Mouse (Mus musculus) liver, embryonic 13.5 days (tissue): ENCODE data around the gene 4930451I11Rik. TPM values are rescaled to one million over a fixed set of nuclear protein-coding genes. Genes with fewer than 3 reads are reported as not detected.

Experiments used
- ATAC-seq: fragments of 200-750 bp; cut with Nextera tagmentation; 2 replicates; pipeline ENCODE4 v1.8.0; 2017; ENCODE audit warnings: low read depth, mild to moderate bottlenecking, moderate number of reproducible peaks, moderate library complexity
- DNase-seq: peaks from one replicate; pipeline ENCODE4 v3.0.0; 2022
- H3K27ac ChIP-seq: fragments of 300-500 bp; sonication (generic); 2 replicates; pipeline ENCODE4 v1.5.1; 2015; ENCODE audit warnings: moderate library complexity, mild to moderate bottlenecking, inconsistent platforms
- H3K27me3 ChIP-seq: fragments of 300-500 bp; sonication (generic); 2 replicates; pipeline ENCODE4 v1.6.1; 2015; ENCODE audit warnings: mild to moderate bottlenecking, inconsistent platforms
- H3K36me3 ChIP-seq: fragments of 300-500 bp; sonication (generic); 2 replicates; pipeline ENCODE4 v1.6.1; 2015; ENCODE audit warnings: mild to moderate bottlenecking, inconsistent platforms
- H3K4me1 ChIP-seq: fragments of 300-500 bp; sonication (generic); replicated peaks from 2 replicates; pipeline ENCODE4 v1.6.1; 2015; ENCODE audit warnings: inconsistent platforms
- H3K4me2 ChIP-seq: fragments of 300-500 bp; sonication (generic); 2 replicates; pipeline ENCODE4 v1.6.1; 2015; ENCODE audit warnings: inconsistent platforms, mild to moderate bottlenecking, moderate library complexity
- H3K4me3 ChIP-seq: fragments of 300-500 bp; sonication (generic); replicated peaks from 2 replicates; pipeline ENCODE4 v1.5.1; 2015; ENCODE audit warnings: mild to moderate bottlenecking, inconsistent platforms
- H3K9ac ChIP-seq: fragments of 300-500 bp; sonication (generic); 2 replicates; pipeline ENCODE4 v1.6.1; 2015; ENCODE audit warnings: mild to moderate bottlenecking, inconsistent platforms
- H3K9me3 ChIP-seq: fragments of 300-500 bp; sonication (generic); replicated peaks from 2 replicates; pipeline ENCODE4 v1.6.1; 2016; ENCODE audit warnings: inconsistent platforms
- WGBS: fragments of 180-500 bp; shearing (Covaris S2); methylation state at CpG from one replicate; pipeline ENCODE4 v1.1.7; 2015; ENCODE audit not compliant: insufficient replicate concordance; 5-methylcytosine and 5-hydroxymethylcytosine counted together
- polyA plus RNA-seq: library from polyadenylated mRNA; unstranded; fragments of >200 nt; fragmentation: Nextera tagmentation; extraction: Ambion mirVana; gene quantifications from 2 replicates; pipeline ENCODE4 v1.2.1, GENCODE M21; 2015

Gene 4930451I11Rik
- polyA plus RNA-seq, 1 experiment from 2014 or later, result not detected

DNA sequence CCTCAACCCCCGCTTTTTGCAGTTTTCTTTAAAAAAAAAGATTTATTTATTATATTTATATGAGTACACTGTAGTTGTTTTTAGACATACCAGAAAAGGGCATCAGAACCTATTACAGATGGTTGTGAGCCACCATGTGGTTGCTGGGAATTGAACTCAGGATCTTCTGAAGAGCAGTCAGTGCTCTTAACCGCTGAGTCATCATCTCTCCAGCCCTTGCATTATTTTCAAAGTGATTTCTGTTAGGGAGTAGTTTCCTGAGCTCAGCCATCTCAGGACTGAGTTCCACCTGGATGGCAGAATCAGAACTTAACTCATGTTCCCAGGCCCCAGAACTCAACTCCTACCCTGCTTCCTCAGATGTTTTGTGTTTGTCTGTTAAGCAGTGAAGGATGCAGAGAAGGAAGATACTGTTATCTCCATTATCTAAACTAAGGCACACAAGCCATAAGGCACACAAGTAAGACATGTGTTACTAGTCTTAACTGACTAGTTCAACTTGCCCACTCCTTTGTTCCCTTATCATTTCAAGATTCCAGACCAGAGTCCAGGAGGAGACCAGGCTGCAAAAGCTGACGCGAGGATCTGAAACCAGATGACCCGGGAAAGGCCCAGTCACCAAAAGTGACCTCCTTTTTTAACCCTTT is 21.6 kb downstream of the 4930451I11Rik start:
- Histone ChIP-seq H3K4me1 (peaks cover 36% of the 10 kb centered on the region), H3K4me3 (no peak overlapping the region), H3K4me2 (peak overlapping the region; percentile 83), H3K27ac (peak overlapping the region; percentile 68; the same call in 1 of the 2 replicates), H3K9ac (peak overlapping the region; percentile 75; the same call in 1 of the 2 replicates), H3K27me3 (no peaks in the 10 kb centered on the region), H3K9me3 (no peaks in the 10 kb centered on the region), H3K36me3 (no peaks in the 10 kb centered on the region)
- 40% methylated on average over 5 of the region's 5 CpGs for WGBS
- DNase-seq, result no peak
- no peak for ATAC-seq

DNA sequence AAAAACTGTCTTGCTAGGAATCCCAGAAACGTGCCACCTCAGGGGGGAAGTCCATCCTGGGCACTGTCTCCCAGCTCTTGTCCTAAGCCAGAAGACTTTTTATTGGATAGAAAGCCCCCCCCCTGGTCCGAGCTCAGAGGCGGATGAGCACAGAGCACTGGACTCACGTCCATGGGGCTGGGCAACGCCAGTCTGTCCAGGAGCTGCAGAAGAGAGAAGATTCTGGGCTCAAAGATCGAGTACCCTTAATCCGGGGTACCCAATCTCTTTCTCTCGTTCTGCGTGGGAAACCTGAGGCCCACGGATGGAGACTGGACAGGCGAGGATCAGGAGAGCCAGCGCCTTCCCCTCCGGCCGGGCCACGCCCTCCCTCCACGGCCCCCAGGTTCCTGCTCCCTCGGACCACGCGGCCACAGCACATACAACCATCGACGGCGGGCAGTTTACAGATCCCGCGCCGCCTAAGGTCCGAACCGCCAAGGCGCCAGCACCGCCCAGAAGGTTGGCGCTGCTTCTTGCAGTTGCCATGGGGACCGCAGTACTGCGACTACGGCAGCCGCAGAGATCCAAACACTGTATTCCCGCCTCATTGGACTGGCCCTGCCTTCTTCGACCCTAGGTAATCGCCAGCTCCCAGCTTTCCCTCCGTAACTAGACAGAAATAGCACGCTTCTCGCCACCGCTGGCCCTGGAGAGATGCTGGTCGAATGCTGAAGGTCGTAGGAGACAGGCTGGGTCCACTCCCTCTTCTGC is 22.6 kb downstream of the 4930451I11Rik start:
- Histone ChIP-seq H3K27me3 (no peaks in the 10 kb centered on the region), H3K9ac (peak overlapping the region; percentile 75), H3K9me3 (no peaks in the 10 kb centered on the region), H3K27ac (peak overlapping the region; percentile 68), H3K4me1 (peaks cover 41% of the 10 kb centered on the region), H3K4me2 (peak overlapping the region; percentile 83), H3K4me3 (peak overlapping the region; percentile 64), H3K36me3 (no peaks in the 10 kb centered on the region)
- 2% methylated on average over 43 of the region's 43 CpGs for WGBS
- ATAC-seq (peak; percentile 90), DNase-seq (peak; percentile 79)

- no peaks in the 10 kb centered on the region for H3K27me3 ChIP-seq
- 59% methylated on average over 4 of the region's 4 CpGs for WGBS
- H3K4me3 ChIP-seq, result no peak overlapping the region
- ATAC-seq (no peak), DNase-seq (no peak)
- no peaks in the 10 kb centered on the region for H3K36me3 ChIP-seq
- H3K4me2 ChIP-seq, result peak overlapping the region; percentile 83; the same call in 1 of the 2 replicates
- H3K4me1 ChIP-seq, result peaks cover 55% of the 10 kb centered on the region
- H3K9me3 ChIP-seq, result no peaks in the 10 kb centered on the region
- no peak overlapping the region for H3K9ac ChIP-seq
- no peak overlapping the region for H3K27ac ChIP-seq
These were observed 24.0 kb downstream of the 4930451I11Rik start for GRCm38 (mm10) chr7:126807405-126807804.

GRCm38 (mm10) chr7:126806956-126807355 is 24.5 kb downstream of the 4930451I11Rik start:
- Histone ChIP-seq H3K27ac (no peak overlapping the region), H3K4me3 (no peak overlapping the region), H3K4me2 (no peak overlapping the region), H3K9ac (no peak overlapping the region), H3K4me1 (peaks cover 58% of the 10 kb centered on the region), H3K27me3 (no peaks in the 10 kb centered on the region), H3K36me3 (no peaks in the 10 kb centered on the region), H3K9me3 (no peaks in the 10 kb centered on the region)
- WGBS, result 76% methylated on average over 6 of the region's 6 CpGs
- no peak for DNase-seq
- no peak for ATAC-seq

GRCm38 (mm10) chr7:126803751-126804150 is 27.7 kb downstream of the 4930451I11Rik start:
- H3K27ac ChIP-seq, result no peak overlapping the region
- H3K9me3 ChIP-seq, result no peaks in the 10 kb centered on the region
- H3K4me1 ChIP-seq, result peaks cover 62% of the 10 kb centered on the region
- DNase-seq (no peak), ATAC-seq (no peak)
- no peak overlapping the region for H3K4me3 ChIP-seq
- no peaks in the 10 kb centered on the region for H3K27me3 ChIP-seq
- H3K9ac ChIP-seq, result no peak overlapping the region
- no peak overlapping the region for H3K4me2 ChIP-seq
- no peaks in the 10 kb centered on the region for H3K36me3 ChIP-seq

DNA sequence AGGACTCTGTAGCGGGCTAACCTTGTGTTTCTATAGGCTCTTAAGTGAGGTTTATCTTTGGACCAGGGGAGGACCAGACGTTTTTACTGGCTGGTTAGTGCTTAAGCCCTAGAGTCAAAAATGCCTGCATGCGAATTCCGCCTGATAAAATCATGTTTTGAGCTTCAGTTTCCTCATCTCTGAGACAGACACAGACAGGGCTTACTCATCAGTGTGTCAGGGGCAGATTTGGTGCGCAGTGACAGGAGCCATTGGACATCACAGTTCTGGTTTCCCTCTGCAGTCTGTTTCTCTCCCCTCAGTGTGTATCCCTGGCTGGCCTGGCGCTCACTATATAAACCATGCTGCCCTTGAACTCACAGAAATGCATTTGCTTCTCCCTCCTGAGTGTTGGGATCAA is 28.3 kb downstream of the 4930451I11Rik start:
- Histone ChIP-seq H3K4me3 (no peak overlapping the region), H3K4me1 (peaks cover 61% of the 10 kb centered on the region), H3K9me3 (no peaks in the 10 kb centered on the region), H3K27me3 (no peaks in the 10 kb centered on the region), H3K4me2 (no peak overlapping the region), H3K27ac (no peak overlapping the region), H3K36me3 (no peaks in the 10 kb centered on the region), H3K9ac (no peak overlapping the region)
- DNase-seq (no peak), ATAC-seq (no peak)
- 41% methylated on average over 6 of the region's 6 CpGs for WGBS

- Histone ChIP-seq H3K27me3 (no peaks in the 10 kb centered on the region), H3K4me1 (peaks cover 61% of the 10 kb centered on the region), H3K9ac (no peak overlapping the region), H3K4me3 (no peak overlapping the region), H3K36me3 (peaks cover 3% of the 10 kb centered on the region), H3K27ac (no peak overlapping the region), H3K4me2 (no peak overlapping the region), H3K9me3 (no peaks in the 10 kb centered on the region)
- 68% methylated on average over 11 of the region's 11 CpGs for WGBS
- DNase-seq (no peak), ATAC-seq (no peak)
These were observed 29.1 kb downstream of the 4930451I11Rik start for GRCm38 (mm10) chr7:126802134-126802889.

GRCm38 (mm10) chr7:126801057-126801422 is 30.4 kb downstream of the 4930451I11Rik start:
- WGBS, result 93% methylated on average over 16 of the region's 16 CpGs
- Histone ChIP-seq H3K27me3 (no peaks in the 10 kb centered on the region), H3K4me1 (peaks cover 68% of the 10 kb centered on the region), H3K4me2 (peak overlapping the region; percentile 95; the same call in 1 of the 2 replicates), H3K27ac (no peak overlapping the region), H3K4me3 (no peak overlapping the region), H3K9me3 (no peaks in the 10 kb centered on the region), H3K36me3 (peaks cover 16% of the 10 kb centered on the region), H3K9ac (no peak overlapping the region)
- no peak for DNase-seq
- no peak for ATAC-seq

DNA sequence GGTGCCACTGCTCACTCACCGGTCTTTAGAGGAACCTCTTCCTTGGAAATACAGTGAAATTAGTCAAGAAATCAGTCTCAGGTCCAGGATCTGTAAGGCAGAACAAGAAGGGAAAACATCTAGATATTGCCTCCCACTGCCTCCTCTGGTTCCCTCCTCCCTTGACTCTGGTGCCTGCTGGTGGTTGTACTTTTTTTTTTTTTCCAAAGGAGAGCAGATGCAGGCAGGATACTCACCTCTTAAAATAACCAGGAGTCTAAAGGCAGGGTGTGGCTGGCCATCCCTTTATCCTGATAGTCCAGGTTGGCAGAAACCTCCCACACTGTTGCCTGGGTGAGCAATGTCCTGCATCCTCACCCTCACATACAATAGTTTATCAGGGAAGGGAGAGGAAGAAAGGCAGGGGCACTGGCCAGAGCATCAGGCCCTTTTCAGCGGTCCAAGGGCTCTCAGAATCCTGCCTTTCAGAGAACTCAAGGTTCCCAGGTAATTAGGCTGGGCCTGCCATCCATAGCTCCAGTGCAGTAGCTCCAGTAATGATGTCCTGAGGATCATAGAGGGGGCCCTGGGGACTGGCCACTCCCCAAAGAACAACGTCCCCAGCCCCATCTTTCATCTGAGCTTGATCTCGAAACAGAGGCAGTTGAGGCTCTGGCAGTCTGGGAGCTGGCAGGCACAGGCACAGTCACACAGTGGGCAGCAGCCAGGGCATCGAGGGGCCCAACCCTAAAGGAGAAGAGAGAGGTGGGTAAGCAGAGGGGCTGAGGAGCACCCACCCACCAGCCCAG is 31.0 kb downstream of the 4930451I11Rik start:
- no peak for DNase-seq
- no peak for ATAC-seq
- H3K27ac ChIP-seq, result peak overlapping the region; percentile 90
- peaks cover 22% of the 10 kb centered on the region for H3K36me3 ChIP-seq
- 61% methylated on average over 5 of the region's 5 CpGs for WGBS
- H3K4me1 ChIP-seq, result peaks cover 71% of the 10 kb centered on the region
- H3K27me3 ChIP-seq, result no peaks in the 10 kb centered on the region
- H3K4me3 ChIP-seq, result peak overlapping the region; percentile 78
- peak overlapping the region; percentile 95 for H3K4me2 ChIP-seq
- peak overlapping the region; percentile 79 for H3K9ac ChIP-seq
- H3K9me3 ChIP-seq, result no peaks in the 10 kb centered on the region

- peak overlapping the region; percentile 79 for H3K9ac ChIP-seq
- ATAC-seq, result peak; percentile 71
- peak overlapping the region; percentile 78 for H3K4me3 ChIP-seq
- H3K36me3 ChIP-seq, result peaks cover 30% of the 10 kb centered on the region
- peak overlapping the region; percentile 90 for H3K27ac ChIP-seq
- H3K27me3 ChIP-seq, result no peaks in the 10 kb centered on the region
- no peak for DNase-seq
- peak overlapping the region; percentile 95 for H3K4me2 ChIP-seq
- peaks cover 79% of the 10 kb centered on the region for H3K4me1 ChIP-seq
- H3K9me3 ChIP-seq, result no peaks in the 10 kb centered on the region
- WGBS, result 2% methylated on average over 38 of the region's 38 CpGs
These were observed 31.8 kb downstream of the 4930451I11Rik start for GRCm38 (mm10) chr7:126799468-126800268.
